Mouse (Mus musculus) fat pad, adult 2 months (tissue): ENCODE measurements around the gene Olfr273.
"Not testable (repeated sequence)": the region's sequence is repeated elsewhere in the genome, so short reads cannot be mapped to it uniquely, and the experiment has no call there.

Experiments
- DNase-seq: peaks from one replicate; pipeline ENCODE4 v3.0.0-alpha.2; 2011; ENCODE audit warnings: low read depth, low spot score; ENCODE audit errors: extremely low read depth

Olfr273 gene

GRCm38 (mm10) chr4:52859136-52859535 lies at the start of gene Olfr273:
Gene Olfr273, minus strand, starts transcription at chr4:52859236.
- no peak for DNase-seq

DNA sequence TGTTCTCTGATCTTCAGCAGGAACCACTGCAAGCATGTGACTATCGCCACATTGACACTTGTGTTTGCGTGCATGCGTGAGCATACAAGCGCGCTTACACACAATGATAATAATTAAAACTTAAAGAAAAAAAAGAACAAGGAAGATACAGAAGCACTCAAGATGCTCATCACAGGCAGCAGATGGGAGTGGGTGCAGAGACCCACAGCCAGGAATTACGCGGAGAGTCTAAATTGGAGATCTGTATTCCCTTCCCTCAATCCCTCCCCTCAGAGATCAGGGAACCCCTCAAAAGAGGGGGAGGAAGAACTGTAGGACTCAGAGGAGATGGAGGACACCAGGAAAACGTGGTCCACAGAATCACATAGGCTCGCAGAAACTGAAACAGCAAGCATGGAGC lies 5.1 kb upstream of the Olfr273 start:
- DNase-seq: no peak

- no peak for DNase-seq
These were observed 9.4 kb downstream of the Olfr273 start for GRCm38 (mm10) chr4:52849672-52850071.

DNA sequence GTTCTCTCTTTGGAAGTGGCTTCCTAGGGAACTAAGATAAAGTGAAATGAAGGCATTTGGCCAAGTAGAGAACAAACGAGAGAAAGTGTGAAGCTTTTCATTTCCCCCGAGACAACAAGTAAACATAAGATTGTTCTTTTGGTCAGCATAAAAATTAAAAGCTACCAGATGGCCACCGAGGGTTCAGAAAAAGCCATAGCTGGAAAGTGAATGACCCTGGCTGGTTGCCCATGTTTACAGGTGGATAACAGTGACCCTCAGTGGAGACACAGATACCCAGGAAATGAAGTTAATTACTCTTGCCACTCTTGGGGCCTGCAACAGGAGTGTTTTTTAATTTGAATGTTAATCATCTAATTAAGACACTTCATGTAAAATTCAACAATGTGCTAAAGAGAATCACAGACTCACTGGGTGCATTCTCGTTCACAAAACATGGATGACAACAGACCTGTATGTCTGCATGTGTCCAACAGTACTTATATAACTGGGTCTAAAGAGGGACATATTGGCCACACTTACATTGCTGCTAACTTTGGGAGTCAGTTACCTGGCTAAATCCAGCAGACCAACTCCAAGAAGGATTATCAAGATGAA lies 9.9 kb downstream of the Olfr273 start:
- DNase-seq: no peak

DNA sequence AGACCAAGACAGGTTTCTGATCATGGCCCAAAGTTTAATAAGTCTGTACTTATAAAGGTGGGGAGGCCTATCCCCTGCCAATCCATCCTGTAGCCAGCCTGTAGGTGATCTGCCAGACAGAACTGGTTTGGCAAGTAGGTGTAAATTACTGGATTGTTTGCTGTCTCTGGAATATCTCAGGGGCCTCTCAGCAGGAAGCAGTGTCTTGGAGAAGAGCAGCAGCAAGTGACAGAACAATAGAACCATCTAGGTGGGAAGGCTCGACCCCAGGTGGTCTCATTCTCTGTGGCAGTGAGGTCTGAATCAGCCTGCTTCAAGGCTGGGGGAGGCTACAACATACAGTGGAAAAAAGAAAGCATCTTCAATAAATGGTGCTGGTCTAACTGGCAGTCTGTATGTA lies 13.6 kb downstream of the Olfr273 start:
- not testable (repeated sequence) for DNase-seq

DNA sequence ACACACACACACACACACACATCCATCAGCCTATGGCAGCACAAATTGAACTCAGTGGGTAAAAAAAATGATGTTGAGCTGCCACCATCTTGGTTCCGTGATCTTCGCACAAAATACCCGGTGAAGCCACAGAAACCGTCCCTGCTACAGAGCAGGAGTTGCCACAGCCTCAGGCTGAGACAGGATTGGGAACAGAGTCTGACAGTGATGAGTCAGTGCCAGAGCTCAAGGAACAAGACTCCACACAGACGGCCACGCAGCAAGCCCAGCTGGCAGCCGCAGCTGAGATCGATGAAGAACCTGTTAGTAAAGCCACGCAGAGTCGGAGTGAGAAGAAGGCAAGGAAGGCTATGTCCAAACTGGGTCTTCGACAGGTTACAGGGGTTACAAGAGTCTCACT lies 37.7 kb downstream of the Olfr273 start:
- no peak for DNase-seq

- no peak for DNase-seq
These were observed 44.7 kb downstream of the Olfr273 start, which contains the start of gene Olfr275 for GRCm38 (mm10) chr4:52814304-52814703. Gene Olfr275, plus strand, starts transcription at chr4:52814604.

DNA sequence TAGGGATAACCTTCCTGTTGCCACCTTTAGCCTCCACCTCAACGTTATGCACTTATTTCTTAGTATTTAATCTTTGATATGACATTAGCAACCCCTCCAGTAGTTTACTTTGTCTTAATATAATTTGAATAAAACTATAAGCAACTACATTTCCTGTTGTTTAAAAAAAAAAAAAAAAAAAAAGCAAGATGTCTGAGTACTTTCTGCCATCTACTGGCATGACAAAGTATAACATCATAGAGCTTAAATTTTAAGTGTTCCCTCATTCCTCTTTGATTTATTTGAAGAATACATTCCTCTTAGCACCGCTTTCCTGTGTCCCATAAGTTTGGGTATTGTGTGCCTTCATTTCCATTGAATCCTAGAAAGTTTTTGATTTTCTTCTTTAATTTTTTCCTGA lies 47.2 kb downstream of the Olfr273 start:
- DNase-seq: no peak
